18 mouse cellular contexts compared by ENCODE assay signal in genomic region chr7:63789743-63790142, GRCm38 (mm10).
A peak's percentile ranks its signal among the peaks of the same experiment; 100 is the strongest.
DNase-seq lines count a peak whose midpoint lies in the region; ATAC-seq lines count a peak whose summit lies in the region.
"Had no signal": no experiment of that assay in that cellular context is flagged by ENCODE, and none has a peak within 500 bp of the region (broad histone marks: within the 10 kb centered on the region; RNA-seq: fewer than 3 reads in every experiment).

No protein-coding gene starts in this region.

- H3K4me2 ChIP-seq in hindbrain, embryonic 11.5 days (replicated peaks; ENCODE audit: low read depth, low read length), result no peak overlapping the region
- no peak overlapping the region for H3K4me2 ChIP-seq in hindbrain, embryonic 12.5 days (replicated peaks)
- H3K4me2 ChIP-seq in forebrain, embryonic 12.5 days, result no peak overlapping the region
- H3K4me2 ChIP-seq in neural tube, embryonic 13.5 days, result no peak overlapping the region
- H3K4me2 ChIP-seq: heart, embryonic 11.5 days; lung, embryonic 15.5 days had no signal

- 53% methylated on average over 5 of the region's 5 CpGs for WGBS in hindbrain, embryonic 11.5 days
- WGBS in hindbrain, embryonic 12.5 days, result 41% methylated on average over 5 of the region's 5 CpGs
- WGBS in forebrain, embryonic 12.5 days, result 33% methylated on average over 5 of the region's 5 CpGs
- 10% methylated on average over 5 of the region's 5 CpGs for WGBS in neural tube, embryonic 13.5 days

- ATAC-seq in hindbrain, embryonic 11.5 days (ENCODE audit: low FRiP score), result peak; percentile 33; the same call in 1 of the 2 replicates
- ATAC-seq in hindbrain, embryonic 12.5 days (ENCODE audit: low FRiP score), result no peak; the same call in 1 of the 2 replicates
- 0 out of 2 replicates have a peak, but pooled peaks have one; percentile 27 for ATAC-seq in forebrain, embryonic 12.5 days (ENCODE audit: low FRiP score)
- ATAC-seq in neural tube, embryonic 13.5 days (ENCODE audit: low read depth), result peak; percentile 50; the same call in 1 of the 2 replicates
- ATAC-seq: inflammation-experienced regulatory T-cells, adult 6 months had no signal

- no peaks in the 10 kb centered on the region for H3K9me3 ChIP-seq in hindbrain, embryonic 11.5 days (ENCODE audit: control insufficient read depth, low read length)
- H3K9me3 ChIP-seq in hindbrain, embryonic 12.5 days (replicated peaks), result no peaks in the 10 kb centered on the region
- H3K9me3 ChIP-seq in forebrain, embryonic 12.5 days, result no peaks in the 10 kb centered on the region
- no peaks in the 10 kb centered on the region for H3K9me3 ChIP-seq in neural tube, embryonic 13.5 days
- H3K9me3 ChIP-seq: lung, embryonic 15.5 days had no signal

- H3K36me3 ChIP-seq in hindbrain, embryonic 11.5 days (ENCODE audit: control insufficient read depth, insufficient read depth, low read length), result no peaks in the 10 kb centered on the region
- H3K36me3 ChIP-seq in hindbrain, embryonic 12.5 days, result no peaks in the 10 kb centered on the region
- H3K36me3 ChIP-seq in forebrain, embryonic 12.5 days (replicated peaks), result no peaks in the 10 kb centered on the region
- no peaks in the 10 kb centered on the region for H3K36me3 ChIP-seq in neural tube, embryonic 13.5 days
- H3K36me3 ChIP-seq: lung, embryonic 15.5 days had no signal

- H3K27ac ChIP-seq in hindbrain, embryonic 11.5 days (ENCODE audit: low read depth, low read length), result no peak overlapping the region
- no peak overlapping the region for H3K27ac ChIP-seq in hindbrain, embryonic 12.5 days
- no peak overlapping the region for H3K27ac ChIP-seq in forebrain, embryonic 12.5 days
- H3K27ac ChIP-seq in neural tube, embryonic 13.5 days (replicated peaks), result no peak overlapping the region
- H3K27ac ChIP-seq: gastrocnemius, adult 2 months; layer of hippocampus, adult 2 months; liver, embryonic 14.5 days; lung, embryonic 15.5 days; macrophage had no signal

- H3K4me3 ChIP-seq in hindbrain, embryonic 11.5 days (ENCODE audit: low read depth, low read length), result no peak overlapping the region
- no peak overlapping the region for H3K4me3 ChIP-seq in hindbrain, embryonic 12.5 days
- no peak overlapping the region for H3K4me3 ChIP-seq in forebrain, embryonic 12.5 days (replicated peaks)
- no peak overlapping the region for H3K4me3 ChIP-seq in neural tube, embryonic 13.5 days
- H3K4me3 ChIP-seq: gastrocnemius, adult 2 months; layer of hippocampus, adult 2 months; lung, embryonic 15.5 days had no signal

- no peaks in the 10 kb centered on the region for H3K27me3 ChIP-seq in hindbrain, embryonic 11.5 days (ENCODE audit: control insufficient read depth, insufficient read depth, low read length)
- H3K27me3 ChIP-seq in hindbrain, embryonic 12.5 days, result no peaks in the 10 kb centered on the region
- H3K27me3 ChIP-seq in forebrain, embryonic 12.5 days, result no peaks in the 10 kb centered on the region
- no peaks in the 10 kb centered on the region for H3K27me3 ChIP-seq in neural tube, embryonic 13.5 days
- H3K27me3 ChIP-seq: lung, embryonic 15.5 days had no signal

- H3K9ac ChIP-seq in hindbrain, embryonic 11.5 days (ENCODE audit: low read depth, low read length), result no peak overlapping the region
- H3K9ac ChIP-seq in hindbrain, embryonic 12.5 days, result no peak overlapping the region
- H3K9ac ChIP-seq in forebrain, embryonic 12.5 days, result no peak overlapping the region
- H3K9ac ChIP-seq in neural tube, embryonic 13.5 days, result no peak overlapping the region
- H3K9ac ChIP-seq: liver, embryonic 14.5 days; lung, embryonic 15.5 days had no signal

- H3K4me1 ChIP-seq in hindbrain, embryonic 11.5 days (replicated peaks; ENCODE audit: control insufficient read depth, insufficient read depth, low read length), result no peaks in the 10 kb centered on the region
- peaks cover 3% of the 10 kb centered on the region; the same call in 1 of the 2 replicates for H3K4me1 ChIP-seq in hindbrain, embryonic 12.5 days
- peaks cover 5% of the 10 kb centered on the region; the same call in 1 of the 2 replicates for H3K4me1 ChIP-seq in forebrain, embryonic 12.5 days
- H3K4me1 ChIP-seq in neural tube, embryonic 13.5 days (replicated peaks), result peaks cover 6% of the 10 kb centered on the region; the same call in 1 of the 2 replicates
- H3K4me1 ChIP-seq: lung, embryonic 15.5 days had no signal

- no peak for DNase-seq in hindbrain, embryonic 11.5 days (ENCODE audit: low spot score)
- DNase-seq in brain, adult 2 months (ENCODE audit: low read depth, low spot score), result peak; percentile 44
- DNase-seq in kidney, postnatal 25 days, result no peak
- DNase-seq in thymus, postnatal 0 days (ENCODE audit: low spot score), result no peak
- DNase-seq: gastrocnemius, adult 2 months; heart, postnatal 14 days; kidney, adult 2 months; kidney, postnatal 10 days; right cerebral cortex, postnatal 14 days had no signal
